Mouse (Mus musculus): ENCODE data around the gene Foxa2. TPM values are rescaled to one million over a fixed set of nuclear protein-coding genes. Genes with fewer than 3 reads are reported as not detected.

Gene Foxa2
- polyA plus RNA-seq, 1 experiment: not detected

DNA sequence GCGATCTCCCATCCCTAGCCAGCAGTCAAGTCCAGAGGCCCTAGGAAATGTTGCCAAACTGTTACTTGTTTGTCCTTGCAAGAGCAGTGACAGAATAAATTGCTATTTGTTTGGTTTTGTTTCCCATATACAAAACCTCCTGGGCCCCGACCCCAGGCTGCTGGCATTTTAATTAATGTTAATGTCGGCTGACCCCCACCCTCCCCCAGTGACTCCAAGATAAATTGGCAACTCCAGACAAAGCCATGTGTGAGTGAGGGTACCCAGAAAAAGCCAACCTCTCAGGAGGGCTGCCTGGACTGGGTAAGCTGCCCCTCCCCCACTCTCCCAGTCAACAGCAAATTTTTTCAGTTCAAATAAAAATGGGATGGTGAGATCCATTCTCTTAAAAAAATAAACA lies 26.6 kb downstream of the Foxa2 start:
- WGBS: 14% methylated on average over 3 of the region's 3 CpGs
- Histone ChIP-seq H3K4me3 (ENCODE audit: insufficient read depth, low read depth, low read length) (no peak overlapping the region), H3K27ac (ENCODE audit: insufficient read depth, low read depth, low read length) (no peak overlapping the region), H3K4me1 (ENCODE audit: control insufficient read depth, insufficient read depth, low read length) (no peaks in the 10 kb centered on the region)
- TF ChIP-seq POLR2A (IDR thresholded peaks at IDR 0.05; ENCODE audit: insufficient read depth, low read depth, low read length) (no peak), CTCF (IDR thresholded peaks at IDR 0.05; ENCODE audit: insufficient read depth, low read depth, low read length) (no peak)

DNA sequence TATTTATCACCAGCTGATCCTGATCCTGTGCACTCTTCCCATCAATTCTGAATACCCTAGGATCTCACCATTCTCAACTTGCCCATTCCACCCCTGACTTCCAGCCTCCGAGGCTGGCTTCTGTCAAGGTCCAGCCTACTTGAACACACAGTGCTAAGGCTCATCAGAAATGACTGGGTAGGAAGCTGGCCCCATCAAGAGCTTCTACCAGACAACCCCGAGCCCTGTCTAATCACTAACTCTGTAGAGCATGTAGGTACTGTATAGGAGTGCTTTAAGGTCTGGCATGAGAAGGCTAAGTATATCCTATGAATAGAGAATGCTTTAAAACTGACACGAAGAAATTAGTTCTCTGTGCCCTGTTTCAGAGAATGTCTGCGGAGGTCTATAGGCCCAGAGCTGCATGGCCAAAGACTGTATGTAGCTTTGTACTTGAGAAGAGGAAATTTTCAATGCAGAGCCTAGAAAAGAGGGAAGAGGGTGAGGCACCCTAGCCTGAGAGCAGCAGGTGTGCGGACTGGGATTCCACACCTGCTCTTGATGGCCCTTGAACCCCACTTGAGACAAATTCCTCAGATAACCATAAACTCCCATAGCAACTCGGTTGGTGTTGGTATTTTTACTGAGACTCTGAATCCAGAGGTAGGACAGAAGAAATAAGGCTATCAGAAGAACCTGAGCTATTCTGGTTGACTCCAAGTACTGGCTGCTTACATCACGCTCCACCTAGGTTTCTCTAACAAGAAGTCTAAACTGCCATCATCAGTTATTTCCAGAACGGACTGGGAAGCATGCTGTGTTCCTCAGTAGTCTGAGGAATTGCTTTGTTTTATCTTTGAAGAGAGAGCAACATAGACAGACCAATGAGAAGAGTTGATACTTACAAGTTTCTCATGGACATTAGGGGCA lies 28.7 kb downstream of the Foxa2 start:
- no peak overlapping the region for H3K27ac ChIP-seq (ENCODE audit: insufficient read depth, low read depth, low read length)
- H3K4me1 ChIP-seq (ENCODE audit: control insufficient read depth, insufficient read depth, low read length): no peaks in the 10 kb centered on the region
- no peak overlapping the region for H3K4me3 ChIP-seq (ENCODE audit: insufficient read depth, low read depth, low read length)
- WGBS: 90% methylated on average over 8 of the region's 8 CpGs
- no peak for TF ChIP-seq POLR2A (IDR thresholded peaks at IDR 0.05; ENCODE audit: insufficient read depth, low read depth, low read length)
- no peak for TF ChIP-seq CTCF (IDR thresholded peaks at IDR 0.05; ENCODE audit: insufficient read depth, low read depth, low read length)

DNA sequence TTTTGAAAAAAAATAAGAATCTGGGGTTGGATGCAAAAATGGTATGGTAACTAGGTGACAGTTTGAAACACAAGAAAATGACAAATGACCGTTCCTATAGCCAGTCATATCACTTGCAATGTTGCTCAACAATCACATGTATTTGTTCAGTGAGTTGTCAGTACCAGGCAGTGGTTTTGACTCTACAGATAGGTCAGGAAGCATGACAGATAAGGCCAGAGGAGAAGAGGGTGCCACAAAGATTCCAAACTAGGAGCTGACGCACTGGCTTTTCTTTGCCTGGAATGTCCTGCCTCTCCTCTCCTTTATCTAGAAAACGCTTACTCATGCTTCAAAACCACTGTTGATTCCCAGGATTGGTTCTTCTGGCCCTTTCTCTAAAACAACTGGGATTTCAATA lies 33.4 kb downstream of the Foxa2 start:
- Histone ChIP-seq H3K4me3 (ENCODE audit: insufficient read depth, low read depth, low read length) (no peak overlapping the region), H3K27ac (ENCODE audit: insufficient read depth, low read depth, low read length) (no peak overlapping the region), H3K4me1 (ENCODE audit: control insufficient read depth, insufficient read depth, low read length) (no peaks in the 10 kb centered on the region)
- WGBS: 83% methylated on average over 3 of the region's 3 CpGs
- no peak for TF ChIP-seq POLR2A (IDR thresholded peaks at IDR 0.05; ENCODE audit: insufficient read depth, low read depth, low read length)
- TF ChIP-seq CTCF (IDR thresholded peaks at IDR 0.05; ENCODE audit: insufficient read depth, low read depth, low read length): no peak

DNA sequence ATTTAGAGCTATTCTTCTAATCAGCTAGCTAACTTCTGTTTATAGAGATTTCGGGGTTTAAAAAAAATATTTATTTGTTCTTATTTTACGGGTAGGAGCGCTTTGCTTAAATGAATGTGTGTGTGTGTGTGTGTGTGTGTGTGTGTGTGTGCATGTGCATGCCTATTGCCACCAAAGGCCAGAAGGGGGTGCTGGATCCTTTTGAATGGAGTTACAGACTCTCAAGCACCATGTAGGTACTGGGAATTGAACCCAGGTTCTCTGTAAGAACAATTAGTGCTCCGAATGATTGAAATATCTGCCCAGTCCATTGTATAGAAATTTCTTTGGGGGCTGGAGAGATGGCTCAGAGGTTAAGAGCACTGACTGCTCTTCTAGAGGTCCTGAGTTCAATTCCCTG lies 37.7 kb downstream of the Foxa2 start:
- WGBS: 96% methylated on average over 4 of the region's 4 CpGs
- H3K27ac ChIP-seq (ENCODE audit: insufficient read depth, low read depth, low read length): no peak overlapping the region

DNA sequence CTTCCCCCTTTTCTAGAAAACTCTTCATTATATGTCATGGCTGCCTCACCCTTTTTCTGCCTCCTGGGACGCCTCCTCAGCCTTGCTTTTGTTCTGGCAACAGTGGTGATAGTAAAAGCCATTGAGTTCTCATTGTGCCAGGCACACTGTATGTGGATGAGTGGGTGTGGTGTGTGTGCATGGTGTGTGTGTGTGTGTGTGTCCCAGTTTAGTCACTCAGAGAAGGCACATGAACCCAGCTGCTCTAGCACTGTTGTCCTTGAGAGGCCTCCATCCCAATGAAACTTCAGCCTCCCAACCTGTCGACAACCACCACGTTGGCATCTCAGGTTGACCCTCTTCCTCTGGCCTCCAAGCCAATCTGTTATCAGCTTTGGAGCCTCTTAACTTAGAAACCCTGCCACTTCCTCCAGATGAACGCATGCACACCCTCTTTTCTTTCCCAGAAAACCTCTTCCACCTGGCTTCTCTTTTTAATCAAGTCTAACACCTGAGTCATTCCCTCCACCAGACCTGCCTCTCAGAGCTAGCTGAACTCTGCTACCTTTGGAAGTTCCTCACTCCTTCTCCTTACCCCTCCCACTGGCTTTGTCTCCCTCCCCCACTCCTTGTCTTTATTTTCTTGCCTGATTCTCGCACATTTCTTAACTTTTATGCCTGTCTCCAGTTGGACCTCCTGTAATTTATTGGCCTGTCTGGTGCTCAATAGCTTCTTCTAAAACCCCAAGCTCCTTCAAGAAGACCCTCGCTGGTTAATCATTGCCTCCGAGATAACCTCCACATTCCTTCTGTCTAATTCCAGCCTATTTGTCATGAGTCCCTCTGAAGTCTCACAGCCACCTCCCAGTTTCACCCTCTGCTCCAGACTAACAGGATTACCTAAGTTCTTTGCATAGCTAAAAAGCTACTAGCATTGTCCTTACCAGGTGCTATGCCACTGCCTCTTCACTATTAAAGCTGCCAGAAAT lies 41.9 kb downstream of the Foxa2 start:
- H3K4me3 ChIP-seq (ENCODE audit: insufficient read depth, low read depth, low read length): no peak overlapping the region
- WGBS: 75% methylated on average over 7 of the region's 7 CpGs
- no peaks in the 10 kb centered on the region; the same call in 1 of the 2 replicates for H3K4me1 ChIP-seq (ENCODE audit: control insufficient read depth, insufficient read depth, low read length)
- H3K27ac ChIP-seq (ENCODE audit: insufficient read depth, low read depth, low read length): no peak overlapping the region
- TF ChIP-seq CTCF (IDR thresholded peaks at IDR 0.05; ENCODE audit: insufficient read depth, low read depth, low read length): no peak
- no peak for TF ChIP-seq POLR2A (IDR thresholded peaks at IDR 0.05; ENCODE audit: insufficient read depth, low read depth, low read length)

More for the DNA sequence above, 37.7 kb downstream of the Foxa2 start:
- no peak for TF ChIP-seq CTCF (IDR thresholded peaks at IDR 0.05; ENCODE audit: insufficient read depth, low read depth, low read length)
- Histone ChIP-seq H3K4me3 (ENCODE audit: insufficient read depth, low read depth, low read length) (no peak overlapping the region), H3K4me1 (ENCODE audit: control insufficient read depth, insufficient read depth, low read length) (no peaks in the 10 kb centered on the region; the same call in 1 of the 2 replicates)

- WGBS: 75% methylated on average over 3 of the region's 3 CpGs
- H3K4me1 ChIP-seq (ENCODE audit: control insufficient read depth, insufficient read depth, low read length): no peaks in the 10 kb centered on the region; the same call in 1 of the 2 replicates
- TF ChIP-seq CTCF (IDR thresholded peaks at IDR 0.05; ENCODE audit: insufficient read depth, low read depth, low read length) (no peak), POLR2A (IDR thresholded peaks at IDR 0.05; ENCODE audit: insufficient read depth, low read depth, low read length) (no peak)
- no peak overlapping the region for H3K27ac ChIP-seq (ENCODE audit: insufficient read depth, low read depth, low read length)
- H3K4me3 ChIP-seq (ENCODE audit: insufficient read depth, low read depth, low read length): no peak overlapping the region
Observed at GRCm38 (mm10) chr2:148003511-148003910, 43.3 kb downstream of the Foxa2 start.

DNA sequence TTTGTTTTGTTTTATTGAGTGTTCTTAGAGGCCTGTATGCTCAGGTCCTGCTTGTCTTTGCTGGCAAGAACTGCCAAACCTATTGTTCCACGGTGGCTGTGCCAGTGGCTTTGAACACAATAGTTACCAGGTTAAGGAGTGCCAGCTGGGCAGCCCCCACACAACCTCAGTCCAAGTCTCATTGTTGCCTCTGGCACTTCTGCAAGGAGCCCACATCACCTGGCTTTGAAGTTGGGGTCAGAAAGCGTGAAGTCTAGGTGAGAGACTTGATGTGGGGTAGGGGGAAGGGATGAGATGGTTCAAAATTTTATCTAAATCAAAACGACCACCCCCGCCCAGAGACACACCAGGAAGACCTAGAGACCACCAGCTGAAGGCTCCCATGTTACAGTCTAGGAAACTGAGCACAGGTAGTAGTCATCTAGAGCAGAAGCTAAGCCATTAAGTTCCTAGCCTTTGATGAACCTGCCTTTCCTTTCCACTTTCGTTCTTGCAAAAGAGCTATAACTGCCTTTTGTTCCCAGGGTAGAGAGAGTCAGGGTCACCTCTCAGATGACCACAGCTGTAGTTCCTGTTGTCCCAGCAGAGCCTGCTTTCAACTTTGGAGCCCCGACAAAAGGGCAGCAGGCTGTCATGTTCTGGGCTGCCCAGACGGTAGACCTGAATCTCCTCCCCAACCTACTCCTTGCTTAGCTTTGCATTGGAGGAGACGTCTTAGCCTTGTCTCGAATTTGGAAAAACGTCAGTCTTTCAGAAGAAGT lies 48.4 kb downstream of the Foxa2 start:
- TF ChIP-seq CTCF (IDR thresholded peaks at IDR 0.05; ENCODE audit: insufficient read depth, low read depth, low read length) (no peak), POLR2A (IDR thresholded peaks at IDR 0.05; ENCODE audit: insufficient read depth, low read depth, low read length) (no peak)
- WGBS: 80% methylated on average over 10 of the region's 10 CpGs
- Histone ChIP-seq H3K4me1 (ENCODE audit: control insufficient read depth, insufficient read depth, low read length) (no peaks in the 10 kb centered on the region), H3K27ac (ENCODE audit: insufficient read depth, low read depth, low read length) (no peak overlapping the region), H3K4me3 (ENCODE audit: insufficient read depth, low read depth, low read length) (no peak overlapping the region)

DNA sequence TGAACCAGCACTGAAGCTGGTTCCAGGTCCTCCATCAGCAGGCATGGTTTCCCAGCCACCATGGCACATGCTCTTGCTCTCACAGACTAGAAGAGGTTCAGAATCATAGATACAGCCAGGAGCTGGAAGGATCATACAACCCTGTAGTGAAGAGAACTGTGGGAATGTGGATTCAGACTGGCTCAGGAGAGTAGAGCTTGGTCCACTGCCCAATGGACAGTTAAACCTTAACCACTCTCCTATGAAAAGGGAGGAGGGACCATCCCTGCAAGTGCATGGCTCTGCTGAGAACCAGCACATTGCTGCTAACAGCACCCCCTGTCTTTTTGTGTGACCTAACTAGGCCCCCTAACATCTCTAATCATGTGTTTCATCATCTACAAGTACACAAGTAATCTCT lies 50.0 kb downstream of the Foxa2 start:
- H3K4me1 ChIP-seq (ENCODE audit: control insufficient read depth, insufficient read depth, low read length): no peaks in the 10 kb centered on the region
- TF ChIP-seq POLR2A (IDR thresholded peaks at IDR 0.05; ENCODE audit: insufficient read depth, low read depth, low read length): no peak
- TF ChIP-seq CTCF (IDR thresholded peaks at IDR 0.05; ENCODE audit: insufficient read depth, low read depth, low read length): no peak
- no peak overlapping the region for H3K4me3 ChIP-seq (ENCODE audit: insufficient read depth, low read depth, low read length)
- no peak overlapping the region for H3K27ac ChIP-seq (ENCODE audit: insufficient read depth, low read depth, low read length)
